Comparison of ENCODE assay signal across 11 mouse cellular contexts in genomic region chr4:134546814-134547705, GRCm38 (mm10). TPM values are rescaled to one million over a fixed set of nuclear protein-coding genes. Genes with fewer than 3 reads are reported as not detected.
DNase-seq lines count a peak whose midpoint lies in the region; ATAC-seq and TF ChIP-seq lines count a peak whose summit lies in the region.
"Had no signal": no experiment of that assay in that cellular context is flagged by ENCODE, and none has a peak within 500 bp of the region (broad histone marks: within the 10 kb centered on the region; RNA-seq: fewer than 3 reads in every experiment).

No protein-coding gene starts in this region.

- no peak overlapping the region for H3K4me3 ChIP-seq in heart, embryonic 12.5 days
- H3K4me3 ChIP-seq in lung, embryonic 14.5 days (ENCODE audit: low read depth, low read length), result no peak overlapping the region
- H3K4me3 ChIP-seq: embryonic facial prominence, embryonic 15.5 days had no signal

- peak overlapping the region; percentile 20 for H3K9ac ChIP-seq in heart, embryonic 12.5 days
- H3K9ac ChIP-seq in lung, embryonic 14.5 days, result no peak overlapping the region; the same call in 1 of the 2 replicates
- H3K9ac ChIP-seq: embryonic facial prominence, embryonic 15.5 days had no signal

- WGBS in heart, embryonic 12.5 days, result 63% methylated on average over 9 of the region's 9 CpGs
- WGBS in lung, embryonic 14.5 days, result 53% methylated on average over 9 of the region's 9 CpGs

- DNase-seq in heart, adult 9 months (ENCODE audit: low spot score in 2 of 2), result no peak
- DNase-seq in urinary bladder, adult 2 months (ENCODE audit: low spot score), result peak; percentile 48
- DNase-seq in urinary bladder, postnatal 4 days (ENCODE audit: low spot score in 2 of 2), result no peak
- DNase-seq in lung, embryonic 14.5 days, result peak; percentile 58
- peak; percentile 53 to 67 for DNase-seq in urinary bladder, postnatal 36 days (ENCODE audit: low spot score in 2 of 2)
- no peak for DNase-seq in ovary, postnatal 14 days (ENCODE audit: low spot score)
- DNase-seq in c-Kit-positive CD71-positive TER-119-positive erythroid progenitor cells, embryonic 14.5 days (ENCODE audit: low spot score), result no peak

- H3K36me3 ChIP-seq in heart, embryonic 12.5 days, result peaks cover 68% of the 10 kb centered on the region
- peaks cover 73% of the 10 kb centered on the region for H3K36me3 ChIP-seq in lung, embryonic 14.5 days (ENCODE audit: insufficient read depth)
- H3K36me3 ChIP-seq: G1E had no signal

- no peak for ATAC-seq in heart, embryonic 12.5 days (ENCODE audit: insufficient number of reproducible peaks, low FRiP score)
- no peak for ATAC-seq in lung, embryonic 14.5 days (ENCODE audit: insufficient read depth)

- no peak overlapping the region for H3K4me2 ChIP-seq in heart, embryonic 12.5 days
- no peak overlapping the region for H3K4me2 ChIP-seq in lung, embryonic 14.5 days
- H3K4me2 ChIP-seq: embryonic facial prominence, embryonic 15.5 days had no signal

- no peaks in the 10 kb centered on the region for H3K27me3 ChIP-seq in heart, embryonic 12.5 days (replicated peaks)
- H3K27me3 ChIP-seq in lung, embryonic 14.5 days (ENCODE audit: insufficient read depth, low read length), result no peaks in the 10 kb centered on the region
- H3K27me3 ChIP-seq: embryonic facial prominence, embryonic 15.5 days had no signal

- peaks cover 35% of the 10 kb centered on the region for H3K4me1 ChIP-seq in heart, embryonic 12.5 days (replicated peaks)
- 0 out of 2 replicates have a peak, but pooled peaks cover 3% of the 10 kb centered on the region for H3K4me1 ChIP-seq in lung, embryonic 14.5 days (ENCODE audit: insufficient read depth)

- peaks cover 8% of the 10 kb centered on the region for H3K9me3 ChIP-seq in heart, embryonic 12.5 days (replicated peaks)
- peaks cover 6% of the 10 kb centered on the region; the same call in 1 of the 2 replicates for H3K9me3 ChIP-seq in lung, embryonic 14.5 days (ENCODE audit: low read depth, low read length)

- TF ChIP-seq CTCF in lung, embryonic 14.5 days (IDR thresholded peaks at IDR 0.05; ENCODE audit: low read depth), result no peak

- H3K27ac ChIP-seq in heart, embryonic 12.5 days (ENCODE audit: poor library complexity, severe bottlenecking), result no peak overlapping the region
- H3K27ac ChIP-seq in lung, embryonic 14.5 days (ENCODE audit: low read depth), result peak overlapping the region; percentile 60; the same call in 1 of the 2 replicates
- H3K27ac ChIP-seq: embryonic facial prominence, embryonic 15.5 days; kidney, postnatal 0 days had no signal

RNA-seq across cellular contexts. Expression of gene Selenon, which starts 4.9 kb away (rescaled TPM):
- 31.7 and 31.9 TPM in 2 replicates for polyA plus RNA-seq in heart, embryonic 12.5 days (2016; fragmentation: Nextera tagmentation; extraction: Ambion mirVana)
- polyA plus RNA-seq in urinary bladder, adult 2 months (2012; rRNA removed), result 25.8 and 33.1 TPM in 2 replicates
- 49.5 and 62.0 TPM in 2 replicates for polyA plus RNA-seq in lung, embryonic 14.5 days (2014; fragmentation: Nextera tagmentation; extraction: Ambion mirVana)
- polyA plus RNA-seq: G1E had no signal

RNA-seq across cellular contexts. Expression of gene Mtfr1l, which starts 11.9 kb away (rescaled TPM):
- polyA plus RNA-seq in heart, embryonic 12.5 days (2016; fragmentation: Nextera tagmentation; extraction: Ambion mirVana), result 151 and 156 TPM in 2 replicates
- polyA plus RNA-seq in urinary bladder, adult 2 months (2012; rRNA removed), result 153 and 165 TPM in 2 replicates
- 119 and 125 TPM in 2 replicates for polyA plus RNA-seq in lung, embryonic 14.5 days (2014; fragmentation: Nextera tagmentation; extraction: Ambion mirVana)

RNA-seq across cellular contexts. Expression of gene Aunip, which starts 36.3 kb away (rescaled TPM):
- 11.4 and 12.0 TPM in 2 replicates for polyA plus RNA-seq in heart, embryonic 12.5 days (2016; fragmentation: Nextera tagmentation; extraction: Ambion mirVana)
- 0.44 and 0.72 TPM in 2 replicates for polyA plus RNA-seq in urinary bladder, adult 2 months (2012; rRNA removed)
- polyA plus RNA-seq in lung, embryonic 14.5 days (2014; fragmentation: Nextera tagmentation; extraction: Ambion mirVana), result 9.6 and 10.7 TPM in 2 replicates

RNA-seq across cellular contexts. Expression of gene Paqr7, which starts 50.6 kb away (rescaled TPM):
- polyA plus RNA-seq in heart, embryonic 12.5 days (2016; fragmentation: Nextera tagmentation; extraction: Ambion mirVana), result 12.3 and 12.9 TPM in 2 replicates
- 40.0 and 42.7 TPM in 2 replicates for polyA plus RNA-seq in urinary bladder, adult 2 months (2012; rRNA removed)
- 1.1 TPM in 2 replicates for polyA plus RNA-seq in lung, embryonic 14.5 days (2014; fragmentation: Nextera tagmentation; extraction: Ambion mirVana)

Comparison
In these comparisons a context has a peak if more than half of its experiments do, and no peak if none do; other contexts are left out.
1. DNase-seq: peak in urinary bladder, adult 2 months (single experiment), lung, embryonic 14.5 days (single experiment) and urinary bladder, postnatal 36 days (2 of 2); none in heart, adult 9 months (0 of 2), urinary bladder, postnatal 4 days (0 of 2), ovary, postnatal 14 days (single experiment) and c-Kit-positive CD71-positive TER-119-positive erythroid progenitor cells, embryonic 14.5 days (single experiment).